Mouse (Mus musculus) inflammation-experienced regulatory T-cells, adult 16 weeks (primary cell): ENCODE measurements around the gene Rbm46. TPM values are rescaled to one million over a fixed set of nuclear protein-coding genes. Genes with fewer than 3 reads are reported as not detected.

Experiments used
- polyA plus RNA-seq: library from polyadenylated mRNA; unstranded; fragments of 100-300 nt; shearing (Covaris generic); gene quantifications from one replicate; pipeline ENCODE4 v1.2.1, GENCODE M21; 2017

The Rbm46 gene
- not detected for polyA plus RNA-seq

DNA sequence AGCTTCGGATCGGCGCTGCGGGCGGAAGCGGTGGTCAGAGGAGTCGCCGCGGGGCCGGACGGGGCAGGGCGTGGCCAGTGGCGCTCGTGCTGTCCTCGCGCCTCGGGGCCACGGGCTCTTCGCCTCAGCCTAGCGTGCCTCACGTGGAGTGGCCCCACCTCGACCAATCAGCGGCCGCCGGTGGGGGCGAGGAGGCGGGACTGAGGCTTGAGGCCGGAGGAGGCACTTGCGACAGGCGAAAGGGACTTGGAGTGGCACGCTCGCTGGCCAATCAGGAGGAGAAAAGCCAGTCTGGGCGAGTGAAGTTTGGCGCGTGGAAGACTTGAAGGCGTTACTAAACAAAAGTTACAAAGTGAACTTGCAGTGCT is at the start of gene Rbm46:
Rbm46 (minus strand) TSS at position 112 of the 368 bp plus-strand sequence.

GRCm38 (mm10) chr3:82903613-82904205 is 27.4 kb upstream of the Rbm46 start, which contains the start of gene Lrat:
Gene Lrat (minus strand): TSS chr3:82903973.

Other genes starting within 250 kb of the Rbm46 start
- gene Lrat, start 27.5 kb upstream of the Rbm46 start, polyA plus RNA-seq, result not detected
- not detected for gene Fgg, start 131.2 kb upstream of the Rbm46 start, polyA plus RNA-seq
- gene Fga, start 149.6 kb upstream of the Rbm46 start, polyA plus RNA-seq, result not detected
- gene Fgb, start 173.4 kb upstream of the Rbm46 start, polyA plus RNA-seq, result not detected
- gene Plrg1, start 179.0 kb upstream of the Rbm46 start, polyA plus RNA-seq, result 95.7 TPM